Mouse (Mus musculus): ENCODE results near the gene Ccl17. TPM values are rescaled to one million over a fixed set of nuclear protein-coding genes. Genes with fewer than 3 reads are reported as not detected.
A peak's percentile ranks its signal among the peaks of the same experiment; 100 is the strongest.

Gene Ccl17
- polyA plus RNA-seq, 1 experiment from 2014 or later, result not detected

GRCm38 (mm10) chr8:94779534-94780294, 30.5 kb upstream of the Ccl17 start:
- 89% methylated on average over 16 of the region's 16 CpGs for WGBS
- Histone ChIP-seq H3K4me3 (replicated peaks) (no peak overlapping the region), H3K4me2 (no peak overlapping the region), H3K36me3 (no peaks in the 10 kb centered on the region), H3K9me3 (replicated peaks) (no peaks in the 10 kb centered on the region), H3K27ac (peak overlapping the region; percentile 82; the same call in 1 of the 2 replicates), H3K9ac (no peak overlapping the region), H3K27me3 (peaks cover 4% of the 10 kb centered on the region), H3K4me1 (peaks cover 31% of the 10 kb centered on the region)
- ATAC-seq (replicated peaks; ENCODE audit: low FRiP score), result no peak

- Histone ChIP-seq H3K36me3 (no peaks in the 10 kb centered on the region), H3K4me1 (peaks cover 31% of the 10 kb centered on the region), H3K9me3 (replicated peaks) (no peaks in the 10 kb centered on the region), H3K4me3 (replicated peaks) (no peak overlapping the region), H3K27ac (no peak overlapping the region), H3K9ac (no peak overlapping the region), H3K4me2 (no peak overlapping the region), H3K27me3 (no peaks in the 10 kb centered on the region)
- ATAC-seq (replicated peaks; ENCODE audit: low FRiP score), result no peak
- WGBS, result 85% methylated on average over 21 of the region's 21 CpGs
Measured at GRCm38 (mm10) chr8:94780491-94781154, 29.6 kb upstream of the Ccl17 start.

DNA sequence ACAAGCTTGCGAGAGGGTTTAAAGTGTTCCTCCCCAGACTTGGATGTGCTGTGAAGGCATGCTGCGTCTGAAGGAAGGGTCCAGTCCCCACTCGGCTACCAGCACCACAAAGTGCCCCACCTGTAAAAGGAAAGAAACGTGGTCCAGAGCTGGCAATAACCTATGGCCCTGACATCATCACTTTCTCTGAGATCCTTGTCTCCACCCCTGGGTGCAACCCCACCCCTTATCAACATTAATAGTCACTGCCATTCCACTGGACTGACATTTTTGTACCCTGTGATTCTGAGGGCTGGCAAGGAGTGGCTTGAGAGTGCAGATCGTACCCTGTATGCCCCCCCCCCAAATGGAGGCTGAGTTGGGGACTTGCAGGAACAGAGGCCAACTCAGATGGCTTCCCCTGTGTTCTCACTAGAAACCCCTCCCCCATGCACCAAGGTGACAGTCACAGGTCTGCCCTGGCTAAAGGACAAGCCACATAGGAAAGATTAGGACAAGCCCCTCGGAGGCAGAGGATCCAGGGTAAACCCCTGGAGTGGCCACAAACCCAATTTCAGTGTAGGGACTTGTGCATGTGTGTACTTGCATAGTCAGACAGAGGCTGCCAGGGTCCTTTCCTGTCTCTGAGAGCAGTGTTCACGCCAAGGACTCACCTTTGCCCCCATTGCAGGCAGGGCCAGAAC, 29.0 kb upstream of the Ccl17 start:
- ATAC-seq (replicated peaks; ENCODE audit: low FRiP score), result peak; percentile 7; the same call in 1 of the 2 replicates
- H3K36me3 ChIP-seq, result no peaks in the 10 kb centered on the region
- peaks cover 31% of the 10 kb centered on the region for H3K4me1 ChIP-seq
- H3K4me2 ChIP-seq, result peak overlapping the region; percentile 35
- H3K9me3 ChIP-seq (replicated peaks), result no peaks in the 10 kb centered on the region
- H3K27ac ChIP-seq, result peak overlapping the region; percentile 49; the same call in 1 of the 2 replicates
- H3K27me3 ChIP-seq, result no peaks in the 10 kb centered on the region
- 62% methylated on average over 7 of the region's 7 CpGs for WGBS
- H3K9ac ChIP-seq, result no peak overlapping the region
- no peak overlapping the region for H3K4me3 ChIP-seq (replicated peaks)

DNA sequence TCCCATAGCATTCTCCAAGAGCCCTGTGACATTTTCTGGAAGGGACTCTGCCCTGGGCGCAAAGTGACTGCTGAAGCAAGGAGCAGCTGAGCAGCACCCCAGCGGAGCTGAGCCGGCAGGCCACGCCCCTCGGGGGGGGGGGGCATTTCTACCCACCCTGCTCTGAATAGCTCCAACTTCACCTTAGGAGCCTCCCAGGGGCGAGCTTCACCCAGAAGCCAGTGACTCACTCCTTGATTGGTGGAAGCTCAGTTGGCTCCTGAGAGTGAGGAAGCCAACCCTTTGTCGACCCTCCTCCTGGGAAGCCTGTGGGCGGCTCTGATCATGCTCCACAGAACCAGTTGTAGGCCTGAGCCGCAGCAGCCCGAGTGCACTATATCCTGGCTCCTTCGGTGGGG, 28.4 kb upstream of the Ccl17 start:
- Histone ChIP-seq H3K27ac (peak overlapping the region; percentile 49), H3K4me3 (replicated peaks) (no peak overlapping the region), H3K36me3 (no peaks in the 10 kb centered on the region), H3K9ac (no peak overlapping the region), H3K9me3 (replicated peaks) (no peaks in the 10 kb centered on the region), H3K4me1 (peaks cover 31% of the 10 kb centered on the region), H3K27me3 (no peaks in the 10 kb centered on the region), H3K4me2 (peak overlapping the region; percentile 35)
- WGBS, result 8% methylated on average over 11 of the region's 11 CpGs
- peak; percentile 89 for ATAC-seq (replicated peaks; ENCODE audit: low FRiP score)

GRCm38 (mm10) chr8:94783890-94784289, 26.4 kb upstream of the Ccl17 start:
- H3K9ac ChIP-seq, result no peak overlapping the region
- ATAC-seq (replicated peaks; ENCODE audit: low FRiP score), result no peak
- WGBS, result 65% methylated on average over 4 of the region's 4 CpGs

DNA sequence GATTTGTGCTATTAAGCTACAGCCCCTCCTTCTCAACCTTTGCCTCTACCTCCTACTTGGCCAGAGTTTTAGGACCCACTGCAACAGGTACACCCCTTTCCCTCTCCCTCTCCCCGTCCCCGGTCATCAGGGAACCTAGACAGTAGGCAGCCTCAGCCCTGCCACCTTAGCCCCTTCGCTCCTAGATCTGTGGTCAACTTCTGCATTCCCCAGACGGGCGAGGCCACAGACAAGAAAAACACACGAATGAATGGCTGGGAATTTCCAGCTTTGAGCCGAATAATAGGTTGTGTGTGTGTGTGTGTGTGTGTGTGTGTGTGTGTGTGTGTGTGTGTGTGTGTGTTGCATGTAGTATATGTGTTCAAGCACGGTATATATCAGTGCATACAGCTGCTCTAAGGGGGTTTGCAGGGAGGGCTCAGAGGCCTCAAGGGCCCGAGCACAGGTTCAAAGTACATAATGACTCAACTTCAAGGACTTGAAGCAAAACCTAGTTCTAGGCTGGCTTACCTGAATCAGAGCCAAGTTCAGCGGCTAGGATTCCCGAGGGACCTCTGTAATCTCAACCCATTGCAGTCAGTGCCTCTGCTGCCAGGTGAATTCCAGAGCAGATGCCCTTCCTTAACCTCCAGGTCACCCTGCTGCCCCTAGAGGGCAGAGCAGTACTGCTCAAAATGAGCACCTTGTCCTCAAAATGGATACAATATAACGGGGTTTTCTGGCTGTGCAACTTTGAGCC, 24.8 kb upstream of the Ccl17 start:
- Histone ChIP-seq H3K36me3 (no peaks in the 10 kb centered on the region), H3K9me3 (replicated peaks) (no peaks in the 10 kb centered on the region), H3K4me2 (no peak overlapping the region), H3K27ac (peak overlapping the region; percentile 28; the same call in 1 of the 2 replicates), H3K9ac (no peak overlapping the region), H3K27me3 (no peaks in the 10 kb centered on the region), H3K4me3 (replicated peaks) (no peak overlapping the region), H3K4me1 (peaks cover 22% of the 10 kb centered on the region)
- WGBS, result 62% methylated on average over 12 of the region's 12 CpGs
- ATAC-seq (replicated peaks; ENCODE audit: low FRiP score), result no peak

More at GRCm38 (mm10) chr8:94783890-94784289, 26.4 kb upstream of the Ccl17 start:
- no peak overlapping the region for H3K4me3 ChIP-seq (replicated peaks)
- no peak overlapping the region for H3K4me2 ChIP-seq
- no peaks in the 10 kb centered on the region for H3K27me3 ChIP-seq
- peaks cover 29% of the 10 kb centered on the region for H3K4me1 ChIP-seq
- no peak overlapping the region for H3K27ac ChIP-seq
- no peaks in the 10 kb centered on the region for H3K9me3 ChIP-seq (replicated peaks)
- no peaks in the 10 kb centered on the region for H3K36me3 ChIP-seq

- Histone ChIP-seq H3K9me3 (replicated peaks) (no peaks in the 10 kb centered on the region), H3K9ac (no peak overlapping the region), H3K4me2 (no peak overlapping the region), H3K4me1 (peaks cover 18% of the 10 kb centered on the region), H3K27ac (no peak overlapping the region), H3K27me3 (no peaks in the 10 kb centered on the region), H3K36me3 (no peaks in the 10 kb centered on the region), H3K4me3 (replicated peaks) (no peak overlapping the region)
- no peak for ATAC-seq (replicated peaks; ENCODE audit: low FRiP score)
- WGBS, result 69% methylated on average over 6 of the region's 6 CpGs
Measured at GRCm38 (mm10) chr8:94785995-94786595, 24.2 kb upstream of the Ccl17 start.

DNA sequence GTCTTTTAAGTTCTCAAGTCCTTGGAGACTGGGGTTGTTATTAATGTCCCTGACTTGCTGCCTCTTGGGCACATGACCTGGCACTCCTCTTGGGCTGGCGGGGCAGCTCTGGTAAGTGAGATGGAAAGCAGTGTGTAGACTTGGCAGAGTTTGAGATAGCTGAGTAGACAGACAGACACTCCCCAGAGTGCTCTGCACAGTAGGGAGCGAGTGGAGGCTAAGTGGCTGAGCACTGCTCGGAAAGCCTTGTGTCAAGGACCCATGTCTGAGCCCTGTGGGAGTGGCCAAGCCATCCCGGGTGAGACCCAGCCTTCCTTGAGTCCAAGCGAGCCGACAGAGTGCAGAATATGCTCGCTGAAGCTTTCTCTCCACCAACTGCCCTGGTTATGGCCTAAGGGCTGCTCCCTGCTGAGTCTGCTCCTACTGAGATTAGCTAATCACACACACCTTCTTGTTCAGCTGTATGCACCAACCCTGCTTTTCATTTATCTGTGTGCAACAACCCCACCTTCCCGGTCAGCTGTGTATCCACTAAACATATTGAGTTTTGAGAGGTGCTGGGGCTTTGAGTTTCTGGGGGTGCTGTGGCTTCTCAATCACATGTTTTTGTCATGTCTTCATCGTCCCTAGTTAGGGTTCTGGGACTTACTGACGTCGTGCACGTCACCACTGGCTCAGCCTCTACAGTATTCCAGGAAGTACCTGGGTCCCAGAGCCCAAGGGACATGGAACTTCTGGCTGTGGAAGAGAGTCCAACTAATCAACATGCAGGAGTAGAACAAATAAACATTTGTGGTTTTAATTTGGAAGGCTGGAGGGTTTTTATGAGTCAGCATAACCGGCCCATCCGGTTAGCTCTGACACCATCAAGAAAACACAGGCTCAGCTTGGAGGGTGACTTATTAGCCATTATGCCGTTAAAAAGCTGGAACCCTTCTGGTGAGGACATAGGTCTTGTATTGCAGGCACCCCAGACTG, 22.4 kb upstream of the Ccl17 start:
- Histone ChIP-seq H3K4me1 (peaks cover 10% of the 10 kb centered on the region), H3K9ac (no peak overlapping the region)
- 59% methylated on average over 15 of the region's 15 CpGs for WGBS

DNA sequence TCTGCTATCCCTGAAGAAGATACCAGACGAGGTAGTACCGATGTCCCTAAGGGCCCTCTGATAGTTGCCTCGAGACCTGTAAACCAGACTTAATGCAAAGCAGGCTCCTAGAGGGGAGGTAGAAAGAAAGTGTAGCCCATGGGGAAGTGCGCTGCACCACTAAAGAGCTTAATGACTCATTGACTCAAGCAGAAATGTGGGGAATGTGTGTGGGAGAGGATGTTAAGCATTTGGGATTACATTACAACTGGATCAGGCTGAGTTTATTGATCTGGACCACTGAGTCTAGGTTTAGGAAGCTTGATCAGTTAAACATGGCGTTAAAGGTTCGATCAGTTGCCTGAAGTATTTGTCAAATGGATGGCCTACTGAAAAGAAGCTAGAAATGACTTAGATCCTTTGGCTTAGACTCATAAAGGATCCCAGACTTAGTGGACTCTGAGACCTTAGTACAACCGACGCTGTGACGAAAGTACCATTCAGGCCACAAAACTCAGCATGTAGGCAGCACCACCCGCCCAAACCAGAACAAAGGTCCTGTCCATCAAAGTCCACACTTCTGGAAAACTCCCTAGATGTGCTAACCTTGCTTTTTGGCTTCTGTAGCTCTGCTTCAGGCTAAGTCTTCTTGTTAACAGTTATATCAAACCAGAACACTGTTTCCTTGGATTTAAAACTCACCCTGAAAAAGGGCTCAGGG, 20.8 kb upstream of the Ccl17 start:
- Histone ChIP-seq H3K9ac (no peak overlapping the region), H3K4me1 (peaks cover 10% of the 10 kb centered on the region), H3K4me2 (no peak overlapping the region), H3K27ac (no peak overlapping the region), H3K9me3 (replicated peaks) (no peaks in the 10 kb centered on the region), H3K36me3 (no peaks in the 10 kb centered on the region), H3K4me3 (replicated peaks) (no peak overlapping the region), H3K27me3 (no peaks in the 10 kb centered on the region)
- no peak for ATAC-seq (replicated peaks; ENCODE audit: low FRiP score)
- 71% methylated on average over 10 of the region's 10 CpGs for WGBS

More for the DNA sequence above, 22.4 kb upstream of the Ccl17 start:
- Histone ChIP-seq H3K27me3 (no peaks in the 10 kb centered on the region), H3K27ac (peak overlapping the region; percentile 75), H3K9me3 (replicated peaks) (no peaks in the 10 kb centered on the region), H3K4me2 (no peak overlapping the region), H3K36me3 (no peaks in the 10 kb centered on the region), H3K4me3 (replicated peaks) (no peak overlapping the region)
- ATAC-seq (replicated peaks; ENCODE audit: low FRiP score), result peak; percentile 83

- H3K4me1 ChIP-seq, result no peaks in the 10 kb centered on the region
- H3K9ac ChIP-seq, result no peak overlapping the region
- no peak for ATAC-seq (replicated peaks; ENCODE audit: low FRiP score)
- no peak overlapping the region for H3K4me3 ChIP-seq (replicated peaks)
- no peaks in the 10 kb centered on the region for H3K27me3 ChIP-seq
- 84% methylated on average over 4 of the region's 4 CpGs for WGBS
- H3K4me2 ChIP-seq, result no peak overlapping the region
- no peak overlapping the region for H3K27ac ChIP-seq
- H3K9me3 ChIP-seq (replicated peaks), result no peaks in the 10 kb centered on the region
- H3K36me3 ChIP-seq, result no peaks in the 10 kb centered on the region
Measured at GRCm38 (mm10) chr8:94794368-94794767, 15.9 kb upstream of the Ccl17 start.

All from kidney, embryonic 15.5 days (tissue).